Comparison of ENCODE assay signal across 17 mouse cellular contexts in the genomic region with DNA sequence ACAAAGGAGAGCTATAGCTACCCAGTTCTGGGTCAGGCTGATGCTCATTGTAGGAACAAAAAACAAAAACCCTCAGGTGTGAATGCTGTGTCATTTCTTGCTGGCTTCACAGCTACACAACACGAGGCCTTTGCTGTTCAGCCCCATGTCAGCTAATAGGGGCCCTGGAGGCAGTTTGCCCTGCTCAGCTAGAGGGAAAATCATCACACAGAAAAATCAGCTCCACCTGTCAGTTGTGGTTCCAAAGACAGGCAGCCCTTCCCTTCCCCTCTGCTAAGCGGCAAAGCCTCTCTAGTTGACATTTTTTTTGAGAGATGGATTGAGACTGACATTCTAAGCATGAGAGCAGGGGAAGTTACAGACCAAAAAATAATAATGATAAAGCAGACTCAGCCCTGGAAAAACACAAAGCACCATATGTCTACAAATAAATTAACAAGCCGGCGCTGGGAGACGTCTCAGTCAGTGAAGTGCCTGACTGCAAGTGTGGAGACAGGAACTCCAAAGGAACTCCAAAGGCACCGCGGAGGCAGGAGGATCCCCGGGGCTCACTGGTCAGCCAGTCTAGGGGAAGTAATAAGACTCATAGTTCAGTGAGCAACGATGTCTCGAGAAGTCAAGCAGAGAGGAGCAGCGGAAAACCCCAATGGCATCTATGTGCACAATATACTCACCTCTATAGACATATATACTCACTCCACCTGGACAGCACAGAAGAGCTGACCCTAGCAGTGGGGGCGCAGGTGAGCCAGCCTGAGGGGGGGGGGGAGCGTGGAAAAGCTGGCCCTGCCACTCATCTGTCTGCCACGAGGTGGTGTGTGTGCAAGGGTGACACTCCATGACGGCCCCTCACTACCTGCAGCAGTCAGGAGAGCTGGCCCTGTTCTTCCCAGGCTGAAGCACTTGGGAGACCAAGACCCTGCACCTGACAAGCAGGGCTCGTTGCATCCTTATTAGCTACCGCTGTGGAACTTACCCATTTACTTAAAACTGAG.
DNase-seq lines count a peak whose midpoint lies in the region; ATAC-seq and TF ChIP-seq lines count a peak whose summit lies in the region.
"Had no signal": no experiment of that assay in that cellular context is flagged by ENCODE, and none has a peak within 500 bp of the region (broad histone marks: within the 10 kb centered on the region; RNA-seq: fewer than 3 reads in every experiment).

No protein-coding gene starts in this region.

- H3K9me3 ChIP-seq in lung, embryonic 14.5 days (ENCODE audit: low read depth, low read length), result no peaks in the 10 kb centered on the region
- 0 out of 2 replicates have a peak, but pooled peaks cover 10% of the 10 kb centered on the region for H3K9me3 ChIP-seq in hindbrain, embryonic 13.5 days
- H3K9me3 ChIP-seq: neural tube, embryonic 13.5 days had no signal

- no peak overlapping the region for H3K27ac ChIP-seq in lung, embryonic 14.5 days (ENCODE audit: low read depth)
- H3K27ac ChIP-seq in hindbrain, embryonic 13.5 days, result 0 out of 2 replicates have a peak overlapping the region, but pooled peaks have one; percentile 0
- H3K27ac ChIP-seq: limb, embryonic 13.5 days; neural tube, embryonic 13.5 days had no signal

- peak; percentile 8 for DNase-seq in embryo, embryonic 11 days
- DNase-seq in embryo, embryonic 10.5 days (ENCODE audit: low spot score), result no peak
- DNase-seq in lung, embryonic 14.5 days, result no peak
- no peak for DNase-seq in lung, postnatal 4 days
- no peak for DNase-seq in ovary, postnatal 10 days (ENCODE audit: low spot score)
- no peak for DNase-seq in heart, adult 8-10 months (ENCODE audit: low spot score)
- DNase-seq: cerebellum, postnatal 25 days; kidney, adult 8-10 months; lung, postnatal 36 days; right cerebral cortex, postnatal 4 days; thymus, adult 18-20 months had no signal

- no peaks in the 10 kb centered on the region for H3K4me1 ChIP-seq in lung, embryonic 14.5 days (ENCODE audit: insufficient read depth)
- H3K4me1 ChIP-seq in hindbrain, embryonic 13.5 days (replicated peaks), result peaks cover 27% of the 10 kb centered on the region

- TF ChIP-seq CTCF in lung, embryonic 14.5 days (IDR thresholded peaks at IDR 0.05; ENCODE audit: low read depth), result peak; percentile 16; the same call in 1 of the 2 replicates

- no peak for ATAC-seq in lung, embryonic 14.5 days (ENCODE audit: insufficient read depth)
- no peak for ATAC-seq in hindbrain, embryonic 13.5 days (ENCODE audit: low FRiP score)
- ATAC-seq in neutrophil, adult 5-6 weeks (ENCODE audit: extremely low read depth, insufficient number of reproducible peaks, low FRiP score, poor library complexity, severe bottlenecking), result peak; percentile 39; the same call in 1 of the 2 replicates
- ATAC-seq: Patski had no signal

- H3K4me3 ChIP-seq in lung, embryonic 14.5 days (ENCODE audit: low read depth, low read length), result no peak overlapping the region
- H3K4me3 ChIP-seq in hindbrain, embryonic 13.5 days, result no peak overlapping the region
- H3K4me3 ChIP-seq: limb, embryonic 13.5 days; neural tube, embryonic 13.5 days had no signal

- no peaks in the 10 kb centered on the region for H3K27me3 ChIP-seq in lung, embryonic 14.5 days (ENCODE audit: insufficient read depth, low read length)
- no peaks in the 10 kb centered on the region for H3K27me3 ChIP-seq in hindbrain, embryonic 13.5 days
- H3K27me3 ChIP-seq: neural tube, embryonic 13.5 days had no signal

- WGBS in lung, embryonic 14.5 days, result 56% methylated on average over 17 of the region's 17 CpGs
- WGBS in hindbrain, embryonic 13.5 days, result 48% methylated on average over 17 of the region's 17 CpGs

- no peaks in the 10 kb centered on the region for H3K36me3 ChIP-seq in lung, embryonic 14.5 days (ENCODE audit: insufficient read depth)
- no peaks in the 10 kb centered on the region for H3K36me3 ChIP-seq in hindbrain, embryonic 13.5 days
- H3K36me3 ChIP-seq: limb, embryonic 13.5 days; neural tube, embryonic 13.5 days had no signal

- no peak overlapping the region for H3K4me2 ChIP-seq in lung, embryonic 14.5 days
- no peak overlapping the region for H3K4me2 ChIP-seq in hindbrain, embryonic 13.5 days
- H3K4me2 ChIP-seq: heart, embryonic 11.5 days; limb, embryonic 13.5 days; neural tube, embryonic 13.5 days had no signal

- no peak overlapping the region for H3K9ac ChIP-seq in lung, embryonic 14.5 days
- no peak overlapping the region for H3K9ac ChIP-seq in hindbrain, embryonic 13.5 days
- H3K9ac ChIP-seq: limb, embryonic 13.5 days; neural tube, embryonic 13.5 days had no signal
